Mouse (Mus musculus) stomach, postnatal 0 days (tissue): ENCODE results near the gene Zcchc14.

ENCODE experiments used
- CTCF ChIP-seq: IDR thresholded peaks from 2 replicates; pipeline ENCODE4 v1.5.1; 2016; ENCODE audit warnings: antibody characterized with exemption, low read depth, mild to moderate bottlenecking, moderate library complexity
- EP300 ChIP-seq: optimal IDR thresholded peaks from 2 replicates; pipeline ENCODE3; 2016; ENCODE audit warnings: antibody characterized with exemption

- TF ChIP-seq CTCF (no peak), EP300 (no peak)
Measured at GRCm38 (mm10) chr8:121651308-121651873, 1.3 kb downstream of the Zcchc14 start.
